In the genomic region with DNA sequence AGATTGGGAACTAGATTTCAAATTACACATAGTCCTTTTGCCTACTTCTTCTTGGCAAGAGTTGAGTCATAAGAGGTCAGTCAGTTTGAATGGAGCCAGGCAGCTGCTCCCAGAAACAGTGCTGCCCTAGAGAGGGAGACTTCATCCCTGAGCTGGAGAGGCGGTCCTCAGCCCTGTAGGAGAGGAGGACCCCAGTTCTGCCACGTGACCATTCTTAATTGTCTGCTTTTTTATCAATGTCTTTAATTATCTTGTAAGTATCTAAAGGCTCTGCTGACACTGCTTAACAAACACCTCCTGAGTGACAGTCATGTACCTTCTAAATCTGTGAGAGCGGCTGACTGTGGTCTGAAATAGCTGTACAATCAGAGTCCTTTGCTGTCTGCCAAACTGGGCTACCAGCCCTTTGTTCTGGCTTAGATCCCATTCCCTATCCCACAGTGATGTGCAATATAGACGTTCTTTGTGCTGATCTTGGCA, we compare ENCODE assay signal across 11 mouse cellular contexts. TPM values are rescaled to one million over a fixed set of nuclear protein-coding genes. Genes with fewer than 3 reads are reported as not detected.
A peak's percentile ranks its signal among the peaks of the same experiment; 100 is the strongest.
DNase-seq lines count a peak whose midpoint lies in the region; ATAC-seq and TF ChIP-seq lines count a peak whose summit lies in the region.
"Had no signal": no experiment of that assay in that cellular context is flagged by ENCODE, and none has a peak within 500 bp of the region (broad histone marks: within the 10 kb centered on the region; RNA-seq: fewer than 3 reads in every experiment).

No protein-coding gene starts in this region.

- no peak overlapping the region for H3K4me2 ChIP-seq in forebrain, embryonic 13.5 days
- no peak overlapping the region for H3K4me2 ChIP-seq in forebrain, embryonic 12.5 days
- no peak overlapping the region for H3K4me2 ChIP-seq in lung, postnatal 0 days (replicated peaks; ENCODE audit: low read depth, low read length)
- H3K4me2 ChIP-seq in heart, postnatal 0 days (ENCODE audit: low read depth, low read length) = no peak overlapping the region
- no peak overlapping the region for H3K4me2 ChIP-seq in midbrain, embryonic 16.5 days (ENCODE audit: low read length)
- H3K4me2 ChIP-seq: liver, embryonic 13.5 days had no signal

- no peaks in the 10 kb centered on the region for H3K9me3 ChIP-seq in forebrain, embryonic 13.5 days (replicated peaks)
- H3K9me3 ChIP-seq in forebrain, embryonic 12.5 days = no peaks in the 10 kb centered on the region
- no peaks in the 10 kb centered on the region for H3K9me3 ChIP-seq in lung, postnatal 0 days (ENCODE audit: low read length)
- H3K9me3 ChIP-seq in heart, postnatal 0 days (replicated peaks; ENCODE audit: control insufficient read depth, low read length) = no peaks in the 10 kb centered on the region
- H3K9me3 ChIP-seq in midbrain, embryonic 16.5 days (replicated peaks; ENCODE audit: control insufficient read depth, low read length, poor library complexity, severe bottlenecking) = no peaks in the 10 kb centered on the region
- H3K9me3 ChIP-seq: liver, embryonic 13.5 days had no signal

- 0 out of 2 replicates have a peak, but pooled peaks cover 11% of the 10 kb centered on the region for H3K36me3 ChIP-seq in forebrain, embryonic 13.5 days (ENCODE audit: poor library complexity, severe bottlenecking)
- peaks cover 5% of the 10 kb centered on the region; the same call in 1 of the 2 replicates for H3K36me3 ChIP-seq in forebrain, embryonic 12.5 days (replicated peaks)
- no peaks in the 10 kb centered on the region for H3K36me3 ChIP-seq in lung, postnatal 0 days (ENCODE audit: insufficient read depth, low read length)
- 0 out of 2 replicates have a peak, but pooled peaks cover 6% of the 10 kb centered on the region for H3K36me3 ChIP-seq in heart, postnatal 0 days (replicated peaks; ENCODE audit: control insufficient read depth, insufficient read depth, low read length)
- 0 out of 2 replicates have a peak, but pooled peaks cover 2% of the 10 kb centered on the region for H3K36me3 ChIP-seq in midbrain, embryonic 16.5 days (ENCODE audit: control insufficient read depth, insufficient read depth, low read length)
- H3K36me3 ChIP-seq: liver, embryonic 13.5 days had no signal

- no peak for TF ChIP-seq EP300 in lung, postnatal 0 days (IDR thresholded peaks at IDR 0.05)
- no peak; the same call in 1 of the 2 replicates for TF ChIP-seq EP300 in heart, postnatal 0 days (IDR thresholded peaks at IDR 0.05; ENCODE audit: low read depth)

- no peak overlapping the region; the same call in 1 of the 2 replicates for H3K27ac ChIP-seq in forebrain, embryonic 13.5 days
- no peak overlapping the region for H3K27ac ChIP-seq in forebrain, embryonic 12.5 days
- no peak overlapping the region for H3K27ac ChIP-seq in lung, postnatal 0 days (ENCODE audit: low read length)
- peak overlapping the region; percentile 75 for H3K27ac ChIP-seq in heart, postnatal 0 days (ENCODE audit: low read depth)
- no peak overlapping the region for H3K27ac ChIP-seq in midbrain, embryonic 16.5 days (ENCODE audit: low read length)

- no peak overlapping the region for H3K9ac ChIP-seq in forebrain, embryonic 13.5 days
- H3K9ac ChIP-seq in forebrain, embryonic 12.5 days = no peak overlapping the region
- H3K9ac ChIP-seq in lung, postnatal 0 days (replicated peaks; ENCODE audit: low read depth) = no peak overlapping the region
- H3K9ac ChIP-seq in heart, postnatal 0 days (replicated peaks; ENCODE audit: low read depth, low read length) = no peak overlapping the region
- H3K9ac ChIP-seq in midbrain, embryonic 16.5 days (ENCODE audit: low read depth, low read length) = no peak overlapping the region
- H3K9ac ChIP-seq: liver, embryonic 13.5 days had no signal

- DNase-seq in lung, postnatal 0 days (ENCODE audit: low spot score) = no peak
- no peak for DNase-seq in lung, postnatal 25 days (ENCODE audit: low spot score)
- DNase-seq in heart, postnatal 0 days (ENCODE audit: low spot score) = peak; percentile 77
- no peak for DNase-seq in thymus, postnatal 14 days
- DNase-seq in kidney, postnatal 14 days = no peak
- DNase-seq: kidney, postnatal 10 days; liver, embryonic 13.5 days had no signal

- H3K4me1 ChIP-seq in forebrain, embryonic 13.5 days = peaks cover 8% of the 10 kb centered on the region
- no peaks in the 10 kb centered on the region for H3K4me1 ChIP-seq in forebrain, embryonic 12.5 days
- no peaks in the 10 kb centered on the region for H3K4me1 ChIP-seq in lung, postnatal 0 days (ENCODE audit: insufficient read depth, low read depth, low read length)
- H3K4me1 ChIP-seq in heart, postnatal 0 days (ENCODE audit: control insufficient read depth, insufficient read depth) = peaks cover 30% of the 10 kb centered on the region
- H3K4me1 ChIP-seq in midbrain, embryonic 16.5 days (ENCODE audit: control insufficient read depth, insufficient read depth, low read length) = no peaks in the 10 kb centered on the region

- H3K4me3 ChIP-seq in forebrain, embryonic 13.5 days = no peak overlapping the region
- H3K4me3 ChIP-seq in forebrain, embryonic 12.5 days (replicated peaks) = no peak overlapping the region
- no peak overlapping the region for H3K4me3 ChIP-seq in lung, postnatal 0 days (ENCODE audit: low read depth, low read length)
- no peak overlapping the region for H3K4me3 ChIP-seq in heart, postnatal 0 days (ENCODE audit: low read depth, low read length)
- H3K4me3 ChIP-seq in midbrain, embryonic 16.5 days (ENCODE audit: low read depth, low read length) = no peak overlapping the region
- H3K4me3 ChIP-seq: liver, embryonic 13.5 days; myocyte had no signal

- 45% methylated on average over 4 of the region's 4 CpGs for WGBS in forebrain, embryonic 13.5 days
- 71% methylated on average over 4 of the region's 4 CpGs for WGBS in forebrain, embryonic 12.5 days
- WGBS in lung, postnatal 0 days = 59% methylated on average over 4 of the region's 4 CpGs
- WGBS in heart, postnatal 0 days = 29% methylated on average over 4 of the region's 4 CpGs
- 47% methylated on average over 4 of the region's 4 CpGs for WGBS in midbrain, embryonic 16.5 days

- no peak for TF ChIP-seq CTCF in lung, postnatal 0 days (IDR thresholded peaks at IDR 0.05)
- no peak for TF ChIP-seq CTCF in heart, postnatal 0 days (IDR thresholded peaks at IDR 0.05; ENCODE audit: low read depth)

- no peaks in the 10 kb centered on the region for H3K27me3 ChIP-seq in forebrain, embryonic 13.5 days
- no peaks in the 10 kb centered on the region for H3K27me3 ChIP-seq in forebrain, embryonic 12.5 days
- H3K27me3 ChIP-seq in lung, postnatal 0 days (replicated peaks; ENCODE audit: insufficient read depth, low read length) = no peaks in the 10 kb centered on the region
- no peaks in the 10 kb centered on the region for H3K27me3 ChIP-seq in heart, postnatal 0 days (ENCODE audit: control insufficient read depth, insufficient read depth, low read length)
- no peaks in the 10 kb centered on the region for H3K27me3 ChIP-seq in midbrain, embryonic 16.5 days (ENCODE audit: control insufficient read depth, insufficient read depth, low read depth, low read length)
- H3K27me3 ChIP-seq: liver, embryonic 13.5 days had no signal

- peak; percentile 63 for ATAC-seq in forebrain, embryonic 13.5 days
- no peak for ATAC-seq in forebrain, embryonic 12.5 days (ENCODE audit: low FRiP score)
- ATAC-seq in lung, postnatal 0 days = peak; percentile 38; the same call in 1 of the 2 replicates
- peak; percentile 79 for ATAC-seq in heart, postnatal 0 days (ENCODE audit: insufficient read depth, low read depth)
- peak; percentile 60; the same call in 1 of the 2 replicates for ATAC-seq in midbrain, embryonic 16.5 days

RNA-seq across cellular contexts. Expression of a gene that starts 11.3 kb away (rescaled TPM):
- polyA plus RNA-seq in forebrain, embryonic 13.5 days (2015; fragmentation: Nextera tagmentation; extraction: Ambion mirVana) = 28.0 and 31.5 TPM in 2 replicates
- 44.8 and 46.2 TPM in 2 replicates for polyA plus RNA-seq in forebrain, embryonic 12.5 days (2016; fragmentation: Nextera tagmentation; extraction: Ambion mirVana)
- 56.3 and 61.9 TPM in 2 replicates for polyA plus RNA-seq in lung, postnatal 0 days (2015; fragmentation: Nextera tagmentation; extraction: Ambion mirVana)
- total RNA-seq in heart, postnatal 0 days (2014; rRNA removed; ENCODE audit: low replicate concordance) = 128 and 143 TPM in 2 replicates
- polyA plus RNA-seq in heart, postnatal 0 days (2015; fragmentation: Nextera tagmentation; extraction: Ambion mirVana) = 40.2 and 42.4 TPM in 2 replicates
- 10.2 and 10.6 TPM in 2 replicates for polyA plus RNA-seq in midbrain, embryonic 16.5 days (2015; fragmentation: Nextera tagmentation; extraction: Ambion mirVana)
